Mouse (Mus musculus) gastrocnemius, postnatal 36 days (tissue): ENCODE measurements at regions not wholly inside any gene's neighbourhood (a gene's known extent, or its start where the extent isn't known, plus 50 kb on each side); places are given as distances from the start of the nearest gene placed in this dataset.
"Not testable (repeated sequence)": the region's sequence is repeated elsewhere in the genome, so short reads cannot be mapped to it uniquely, and the experiment has no call there.

Experiments
- DNase-seq, 2 experiments: peaks; one replicate each; pipeline ENCODE4 v3.0.0; 2022
- intact Hi-C: fragments of 180-260 bp; cut with DNase I; formaldehyde crosslinking; loops from one replicate; pipeline ENCODE4 v1.15.1; 2025

DNA sequence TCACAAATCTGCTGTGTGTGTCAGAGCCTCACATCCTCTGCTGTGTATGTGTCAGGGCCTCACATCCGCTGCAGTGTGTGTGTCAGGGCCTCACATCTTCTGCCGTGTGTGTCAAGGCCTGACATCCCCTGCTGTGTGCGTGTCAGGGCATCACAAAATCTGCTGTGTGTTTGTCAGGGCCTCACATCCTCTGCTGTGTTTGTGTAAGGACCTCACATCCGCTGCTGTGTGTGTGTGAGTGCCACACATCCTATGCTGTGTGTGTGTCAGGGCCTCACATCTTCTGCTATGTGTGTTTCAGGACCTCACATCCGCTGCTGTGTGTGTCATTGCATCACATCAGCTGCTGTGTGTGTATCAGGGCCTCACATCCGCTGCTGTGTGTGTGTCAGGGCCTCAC lies 63.3 kb downstream of the Asmt start:
- peak in 1 of 2 experiments; percentile 2 for DNase-seq
- intact Hi-C loops, result not testable (repeated sequence)

DNA sequence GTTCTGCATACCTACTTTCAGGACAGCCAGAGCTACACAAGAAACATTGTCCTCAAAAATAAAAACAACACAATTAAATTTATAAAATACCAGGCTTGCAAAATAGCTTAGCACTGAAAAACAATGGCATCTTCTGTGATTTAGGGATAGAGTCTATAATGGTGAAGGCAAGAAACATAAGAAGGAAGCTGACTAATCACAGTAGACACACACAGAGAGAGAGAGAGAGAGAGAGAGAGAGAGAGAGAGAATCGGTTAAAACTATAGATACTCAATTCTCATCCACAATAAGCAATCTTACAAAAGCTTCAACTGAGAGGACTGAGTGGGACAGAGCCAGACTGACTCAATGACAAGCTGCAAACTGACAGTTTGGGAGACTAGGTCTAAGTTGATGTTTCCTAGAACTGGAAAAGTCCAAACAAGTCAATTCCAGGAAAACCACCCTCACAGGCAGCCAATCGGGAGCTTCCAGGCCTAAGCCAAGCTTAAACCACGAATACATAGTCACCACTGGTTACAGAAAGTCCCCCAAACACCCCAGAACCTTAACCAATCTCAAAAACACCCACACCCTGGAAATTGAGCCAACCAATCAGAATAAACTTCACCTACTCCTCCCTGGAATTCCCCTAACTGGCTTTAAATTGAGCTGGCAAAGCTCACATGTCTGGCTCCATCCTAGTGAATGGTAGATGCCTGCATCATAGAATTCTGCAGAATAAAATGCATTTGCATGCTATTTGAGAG lies 81.2 kb downstream of the Asmt start:
- intact Hi-C loops, DNase-seq: not testable (repeated sequence)
